Mouse (Mus musculus): Measurements from ENCODE around the gene Shisa6.

Shisa6 gene

DNA sequence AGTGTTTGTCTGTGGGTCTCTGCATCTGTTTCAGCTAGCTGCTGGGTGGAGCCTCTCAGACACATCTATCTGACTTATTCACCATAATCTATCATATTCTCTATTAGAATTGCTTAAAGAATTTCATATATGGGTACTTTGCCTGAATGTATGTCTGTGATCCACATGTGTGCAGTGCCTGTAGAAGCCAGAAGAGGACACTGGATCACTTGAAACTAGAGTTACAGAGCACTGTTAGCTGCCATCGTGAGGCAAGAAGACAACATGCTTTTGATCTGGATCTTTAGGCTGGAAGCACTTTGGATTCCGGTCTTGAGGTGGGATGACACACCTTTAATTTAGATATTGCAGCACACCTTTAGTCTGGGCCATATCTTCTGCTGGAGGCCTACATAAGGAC is 289.2 kb downstream of the Shisa6 start:
- no peak for DNase-seq (ENCODE audit: low read depth, low spot score)

DNA sequence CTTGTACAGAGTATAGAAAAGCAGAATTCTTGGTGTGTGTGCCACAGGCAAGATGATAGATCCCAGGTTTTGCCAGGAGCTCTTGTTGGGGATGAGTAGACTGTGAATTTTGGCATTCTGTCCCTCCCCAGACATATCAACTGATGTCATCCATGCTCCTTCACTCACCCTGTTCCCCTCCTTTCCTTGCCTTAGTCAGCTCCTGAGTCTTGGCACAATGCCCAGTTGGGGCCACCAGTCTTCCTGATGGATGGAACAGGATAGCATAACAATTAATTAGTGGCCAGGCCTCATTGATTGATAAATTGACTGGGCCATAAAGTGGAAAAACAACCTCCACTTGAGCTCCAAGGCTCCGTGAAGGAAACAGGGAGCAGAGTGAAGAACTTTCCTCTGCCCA is 292.9 kb downstream of the Shisa6 start:
- no peak for DNase-seq (ENCODE audit: low read depth, low spot score)

DNA sequence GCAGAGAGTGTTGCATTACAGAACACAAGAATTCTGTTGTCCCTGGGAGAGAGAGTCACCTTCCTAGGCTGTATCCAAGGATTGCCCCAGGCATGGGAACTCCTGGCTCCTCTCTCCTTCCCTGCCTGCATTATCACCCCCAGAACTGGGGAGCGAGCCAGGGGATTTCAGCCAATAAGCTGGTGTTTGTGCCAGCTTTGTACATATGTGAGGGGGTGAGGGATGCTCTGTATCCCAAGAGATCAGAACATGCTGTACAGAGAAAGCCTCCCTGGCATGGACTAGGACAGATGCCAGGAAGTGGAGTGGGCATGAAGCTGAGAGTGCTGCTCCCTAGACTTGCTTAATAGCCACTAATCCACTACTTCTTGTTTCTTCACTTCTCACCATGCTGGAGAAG is 303.6 kb downstream of the Shisa6 start:
- DNase-seq (ENCODE audit: low read depth, low spot score), result peak; percentile 50

DNA sequence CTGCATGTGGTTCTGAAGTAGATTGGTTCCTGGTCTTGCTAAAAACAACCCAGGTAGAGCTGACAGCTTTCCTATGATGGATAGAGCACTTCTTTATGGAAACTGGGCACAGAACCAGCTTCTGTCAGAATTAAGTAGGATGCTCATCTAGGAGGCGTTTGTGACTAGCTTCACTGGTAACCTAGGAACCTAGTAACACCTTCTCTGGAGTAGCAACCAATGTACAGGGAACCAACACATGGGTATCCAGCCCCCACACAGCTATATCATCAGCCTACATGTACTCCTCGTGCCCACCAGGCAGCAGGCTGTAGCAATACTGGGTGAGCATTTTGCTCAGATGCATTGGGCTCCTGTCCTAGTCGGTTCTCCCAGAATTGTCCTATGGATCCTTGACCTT is 307.3 kb downstream of the Shisa6 start:
- DNase-seq (ENCODE audit: low read depth, low spot score), result peak; percentile 64

DNA sequence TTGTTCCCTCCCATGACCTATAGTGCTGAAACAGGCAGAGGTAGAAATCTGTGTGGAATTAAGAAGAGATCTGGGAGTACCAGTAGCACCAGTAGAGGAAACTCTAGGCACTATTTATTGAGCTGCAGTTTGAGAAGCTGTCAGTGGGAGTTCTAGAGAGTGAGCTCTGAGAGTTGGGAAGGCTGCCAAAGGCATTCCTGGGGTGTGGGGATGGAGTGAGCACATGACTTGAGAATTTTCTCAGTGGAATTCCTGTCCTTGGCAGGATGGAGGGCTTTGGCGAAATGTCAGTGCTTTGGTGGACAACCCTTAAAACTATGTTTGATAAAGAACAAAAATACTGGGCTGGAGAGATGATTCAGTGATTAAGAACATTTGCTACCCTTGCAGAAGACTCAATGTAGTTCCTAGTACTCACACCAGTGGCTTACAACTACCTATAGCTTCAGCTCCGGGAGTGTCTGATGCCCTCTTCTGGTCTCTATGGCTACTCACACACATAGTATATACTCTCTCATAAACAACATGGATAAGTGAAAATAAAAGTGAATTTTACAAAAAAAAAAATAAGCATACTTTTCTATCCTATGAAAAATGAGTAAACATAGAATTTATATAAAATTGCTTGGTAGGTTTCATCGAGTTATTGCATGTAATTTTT is 337.0 kb downstream of the Shisa6 start:
- DNase-seq (ENCODE audit: low read depth, low spot score), result no peak

DNA sequence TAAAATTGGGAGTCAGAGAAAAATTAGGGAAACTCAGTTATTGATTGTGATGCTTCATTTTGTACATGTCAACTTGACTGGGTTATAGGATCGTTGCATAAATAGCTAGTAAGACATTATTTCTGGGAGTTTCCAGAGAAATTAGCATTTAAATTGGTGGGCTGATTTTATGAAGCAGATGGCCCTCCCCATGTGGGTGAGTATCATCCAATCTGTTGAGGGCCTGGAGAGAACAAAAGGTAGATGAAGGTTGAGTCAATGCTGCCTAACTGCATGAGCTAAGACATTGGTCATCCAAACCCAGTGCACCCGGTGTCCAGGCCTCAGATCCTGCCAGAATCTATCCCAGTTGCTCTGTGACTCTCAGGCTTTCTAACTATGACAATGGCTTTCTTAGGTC is 337.6 kb downstream of the Shisa6 start:
- DNase-seq (ENCODE audit: low read depth, low spot score), result no peak

DNA sequence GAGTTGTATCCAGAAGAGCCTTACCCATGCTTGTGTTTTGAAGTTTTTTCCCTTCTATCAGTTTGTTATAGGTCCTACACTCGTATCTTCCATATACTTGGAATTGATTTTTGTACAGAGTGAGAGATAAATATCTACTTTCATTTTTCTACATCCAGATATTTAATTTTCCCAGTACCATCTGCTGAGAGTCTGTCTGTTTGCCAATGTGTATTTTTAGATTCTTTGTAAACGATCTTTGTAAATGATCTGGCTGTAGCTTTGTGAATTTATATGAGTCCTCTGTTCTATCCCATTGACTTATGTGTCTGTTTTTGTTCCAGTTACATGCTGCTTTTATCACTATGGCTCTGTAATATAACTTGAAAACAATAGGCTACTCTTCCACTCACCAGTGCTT is 348.0 kb downstream of the Shisa6 start:
- DNase-seq (ENCODE audit: low read depth, low spot score), result no peak

DNA sequence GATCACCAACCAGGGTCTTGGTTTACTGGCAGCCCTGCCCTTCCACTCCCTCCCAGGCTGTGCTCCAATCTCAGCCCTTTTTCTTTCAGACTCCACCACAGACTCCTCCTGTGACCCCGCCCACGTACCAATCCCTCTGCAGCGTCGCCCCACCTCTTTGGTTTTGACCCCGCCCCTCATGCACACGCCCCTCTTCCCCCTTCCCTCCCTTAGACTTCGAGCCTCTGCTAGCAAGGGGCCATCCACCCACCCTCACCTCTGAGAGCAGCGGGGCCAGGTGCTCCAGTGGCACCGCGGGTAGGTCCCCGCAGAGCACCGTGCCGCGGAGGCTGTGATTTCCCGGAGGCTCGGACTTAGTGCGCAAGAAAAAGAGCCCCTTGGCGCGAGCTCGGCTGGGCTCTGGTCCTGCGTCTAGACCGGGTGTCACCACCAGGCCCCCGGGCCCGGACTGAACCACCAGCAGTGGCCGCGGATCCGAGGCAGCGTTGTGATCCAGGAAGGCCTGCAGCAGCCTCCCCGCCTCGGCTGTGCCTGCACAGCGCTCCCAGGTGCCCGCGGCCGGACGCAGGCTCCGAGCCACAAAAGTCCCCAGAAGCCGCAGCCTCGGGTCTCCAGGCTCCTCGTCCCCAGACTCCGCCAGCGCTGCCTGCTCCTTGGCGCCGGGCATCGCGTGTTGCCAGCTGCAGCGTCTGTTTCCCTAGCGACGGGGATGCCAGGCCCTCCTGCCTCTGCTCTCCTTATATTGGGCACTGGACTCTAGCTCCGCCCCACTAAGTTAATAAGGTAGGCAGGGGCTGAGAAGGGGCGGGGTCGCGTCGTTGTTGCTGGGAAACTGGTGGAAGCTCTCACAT is 357.7 kb downstream of the Shisa6 start, which contains the start of gene Dnah9:
TSS of gene Dnah9 (minus strand) at position 751 of the 851 bp plus-strand sequence.
- peak; percentile 86 for DNase-seq (ENCODE audit: low read depth, low spot score)

DNA sequence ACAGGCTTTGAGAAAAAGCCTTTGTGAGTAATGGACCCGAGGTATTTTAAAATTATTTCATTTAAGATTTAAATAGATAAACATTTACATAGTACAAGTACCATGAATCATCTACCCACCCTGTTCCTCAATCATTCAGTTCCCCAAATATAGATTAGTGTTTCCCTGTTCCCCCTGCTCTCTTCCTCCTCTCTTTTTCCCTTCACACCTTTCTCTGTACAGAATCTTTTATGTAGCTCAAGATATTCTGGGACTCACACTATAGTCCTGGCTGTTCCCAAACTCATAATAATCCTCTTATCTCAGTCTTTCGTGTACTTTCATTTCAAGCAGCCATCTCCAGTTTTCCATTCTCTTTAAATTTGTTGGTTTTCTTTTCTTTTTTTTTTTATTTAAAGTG is 361.7 kb downstream of the Shisa6 start:
- peak; percentile 48 for DNase-seq (ENCODE audit: low read depth, low spot score)

Measured in telencephalon, adult 2 months (tissue).